Mouse (Mus musculus) hindbrain, postnatal 0 days (tissue): ENCODE measurements around the gene Mocs1. TPM values are rescaled to one million over a fixed set of nuclear protein-coding genes. Genes with fewer than 3 reads are reported as not detected.

Experiments used
- ATAC-seq: fragments of 200-750 bp; cut with Nextera tagmentation; 2 replicates; pipeline ENCODE4 v1.8.0; 2017; ENCODE audit warnings: mild to moderate bottlenecking, moderate TSS enrichment, moderate library complexity
- DNase-seq: peaks from one replicate; pipeline ENCODE4 v3.0.0-alpha.2; 2015; ENCODE audit warnings: low spot score
- H3K27ac ChIP-seq: fragments of 300-500 bp; sonication (generic); 2 replicates; pipeline ENCODE4 v1.5.1; 2014; ENCODE audit warnings: mild to moderate bottlenecking
- H3K27me3 ChIP-seq: fragments of 300-500 bp; sonication (generic); 2 replicates; pipeline ENCODE4 v1.6.1; 2014; ENCODE audit warnings: low read length, mixed read lengths; ENCODE audit not compliant: insufficient read depth
- H3K36me3 ChIP-seq: fragments of 300-500 bp; sonication (generic); 2 replicates; pipeline ENCODE4 v1.6.1; 2014; ENCODE audit warnings: low read length, mixed read lengths; ENCODE audit not compliant: insufficient read depth
- H3K4me1 ChIP-seq: fragments of 300-500 bp; sonication (generic); 2 replicates; pipeline ENCODE4 v1.6.1; 2014; ENCODE audit warnings: antibody characterized with exemption, low read length, mixed read lengths; ENCODE audit not compliant: insufficient read depth
- H3K4me2 ChIP-seq: fragments of 300-500 bp; sonication (generic); 2 replicates; pipeline ENCODE4 v1.6.1; 2014; ENCODE audit warnings: low read depth, mild to moderate bottlenecking, low read length, moderate library complexity, mixed read lengths
- H3K4me3 ChIP-seq: fragments of 300-500 bp; sonication (generic); 2 replicates; pipeline ENCODE4 v1.5.1; 2014; ENCODE audit warnings: low read length
- H3K9ac ChIP-seq: fragments of 300-500 bp; sonication (generic); replicated peaks from 2 replicates; pipeline ENCODE4 v1.6.1; 2014; ENCODE audit warnings: mild to moderate bottlenecking, low read length, moderate library complexity, mixed read lengths
- H3K9me3 ChIP-seq: fragments of 300-500 bp; sonication (generic); 2 replicates; pipeline ENCODE4 v1.6.1; 2016; ENCODE audit warnings: low read length, mixed read lengths
- CTCF ChIP-seq: IDR thresholded peaks from 2 replicates; pipeline ENCODE4 v1.5.1; 2016; ENCODE audit warnings: antibody characterized with exemption, control low read depth, low read depth
- WGBS: fragments of 180-500 bp; shearing (Covaris S2); extraction: QIAGEN DNeasy Blood & Tissue Kit; methylation state at CpG from one replicate; pipeline ENCODE4 v1.1.7; 2014; 5-methylcytosine and 5-hydroxymethylcytosine counted together
- polyA plus RNA-seq: library from polyadenylated mRNA; unstranded; fragments of >200 nt; fragmentation: Nextera tagmentation; extraction: Ambion mirVana; gene quantifications from 2 replicates; pipeline ENCODE4 v1.2.1, GENCODE M21; 2015
- total RNA-seq: library from RNA; depleted of rRNA; stranded (reverse); fragments of >200 nt; gene quantifications from 2 replicates; pipeline ENCODE4 v1.2.3, GENCODE M21; 2014

Mocs1 gene
- total and polyA plus RNA-seq, 2 experiments from 2014 or later, result 4.7 to 13.6 TPM

DNA sequence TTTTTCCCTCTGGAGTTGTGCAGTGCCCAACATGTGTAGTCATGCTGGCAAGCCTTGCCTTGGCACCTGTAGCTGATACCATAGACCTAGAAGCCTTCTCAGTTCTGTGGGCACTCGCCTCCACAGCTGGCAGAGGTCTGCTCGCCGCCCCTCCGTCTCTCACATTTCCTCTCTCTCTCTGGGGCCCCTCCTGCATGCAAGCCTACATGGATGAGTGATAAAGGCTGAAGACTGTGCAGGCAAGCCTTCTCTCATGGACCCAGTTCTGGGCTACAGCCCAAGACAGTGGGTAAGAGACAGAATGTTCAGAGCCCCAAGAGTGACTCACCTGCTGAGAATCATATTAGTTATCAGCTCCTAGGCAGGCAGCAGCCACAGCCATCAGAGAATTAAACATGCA is 45.9 kb downstream of the Mocs1 start:
- TF ChIP-seq CTCF, result no peak
- DNase-seq, result no peak
- no peaks in the 10 kb centered on the region for H3K9me3 ChIP-seq
- no peak overlapping the region for H3K4me3 ChIP-seq
- H3K4me2 ChIP-seq, result no peak overlapping the region
- no peaks in the 10 kb centered on the region for H3K4me1 ChIP-seq
- no peak overlapping the region for H3K27ac ChIP-seq
- 95% methylated on average over 4 of the region's 4 CpGs for WGBS
- no peak for ATAC-seq
- no peaks in the 10 kb centered on the region for H3K36me3 ChIP-seq
- no peak overlapping the region for H3K9ac ChIP-seq
- H3K27me3 ChIP-seq, result no peaks in the 10 kb centered on the region

GRCm38 (mm10) chr17:49475174-49475573 is 47.0 kb downstream of the Mocs1 start:
- no peak for TF ChIP-seq CTCF
- H3K27me3 ChIP-seq, result no peaks in the 10 kb centered on the region
- DNase-seq (no peak), ATAC-seq (no peak)
- H3K36me3 ChIP-seq, result no peaks in the 10 kb centered on the region
- WGBS, result 88% methylated on average over 1 of the region's 1 CpGs
- no peak overlapping the region for H3K4me2 ChIP-seq
- no peaks in the 10 kb centered on the region for H3K9me3 ChIP-seq
- H3K4me1 ChIP-seq, result no peaks in the 10 kb centered on the region
- H3K9ac ChIP-seq, result no peak overlapping the region
- H3K27ac ChIP-seq, result no peak overlapping the region
- no peak overlapping the region for H3K4me3 ChIP-seq

GRCm38 (mm10) chr17:49477370-49477769 is 49.2 kb downstream of the Mocs1 start:
- no peak overlapping the region for H3K4me3 ChIP-seq
- H3K36me3 ChIP-seq, result no peaks in the 10 kb centered on the region
- no peak overlapping the region for H3K27ac ChIP-seq
- H3K4me1 ChIP-seq, result no peaks in the 10 kb centered on the region
- H3K9ac ChIP-seq, result no peak overlapping the region
- H3K27me3 ChIP-seq, result no peaks in the 10 kb centered on the region
- DNase-seq (no peak), ATAC-seq (no peak)
- H3K9me3 ChIP-seq, result no peaks in the 10 kb centered on the region
- 75% methylated on average over 4 of the region's 4 CpGs for WGBS
- no peak overlapping the region for H3K4me2 ChIP-seq
- TF ChIP-seq CTCF, result no peak

GRCm38 (mm10) chr17:49481876-49482275 is 53.7 kb downstream of the Mocs1 start:
- no peak overlapping the region for H3K27ac ChIP-seq
- no peak for TF ChIP-seq CTCF
- no peaks in the 10 kb centered on the region for H3K9me3 ChIP-seq
- WGBS, result 82% methylated on average over 3 of the region's 3 CpGs
- DNase-seq (no peak), ATAC-seq (no peak)
- no peak overlapping the region for H3K4me3 ChIP-seq
- no peaks in the 10 kb centered on the region for H3K36me3 ChIP-seq
- H3K27me3 ChIP-seq, result no peaks in the 10 kb centered on the region
- no peak overlapping the region for H3K4me2 ChIP-seq
- H3K9ac ChIP-seq, result no peak overlapping the region
- H3K4me1 ChIP-seq, result no peaks in the 10 kb centered on the region

- Histone ChIP-seq H3K9me3 (no peaks in the 10 kb centered on the region), H3K4me1 (no peaks in the 10 kb centered on the region), H3K4me3 (no peak overlapping the region), H3K27me3 (no peaks in the 10 kb centered on the region), H3K4me2 (no peak overlapping the region), H3K9ac (no peak overlapping the region), H3K36me3 (no peaks in the 10 kb centered on the region), H3K27ac (no peak overlapping the region)
- TF ChIP-seq CTCF, result no peak
- no peak for DNase-seq
- 78% methylated on average over 3 of the region's 3 CpGs for WGBS
- no peak for ATAC-seq
These were observed 56.3 kb downstream of the Mocs1 start for GRCm38 (mm10) chr17:49484435-49484834.

DNA sequence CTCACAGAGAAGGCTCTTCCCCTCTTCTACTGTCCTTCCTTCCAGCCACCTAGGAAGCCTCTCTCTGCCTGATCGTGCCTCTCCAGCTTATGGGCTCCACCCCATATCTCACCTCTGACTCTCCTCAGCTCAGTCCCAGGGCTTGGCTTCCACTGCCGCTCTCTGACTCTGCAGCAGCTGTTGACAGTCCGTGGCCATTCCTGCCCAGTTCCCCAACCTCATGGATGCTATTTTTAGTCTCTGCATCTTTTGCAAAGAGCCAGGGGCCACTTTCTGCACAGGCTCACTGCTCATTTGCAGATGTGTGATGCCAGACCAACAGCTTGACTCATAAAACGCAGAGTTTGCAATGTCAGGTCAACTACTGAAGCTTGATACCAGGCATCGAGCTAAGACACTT is 60.9 kb downstream of the Mocs1 start:
- no peak overlapping the region for H3K4me3 ChIP-seq
- H3K9ac ChIP-seq, result no peak overlapping the region
- no peaks in the 10 kb centered on the region for H3K4me1 ChIP-seq
- DNase-seq, result no peak
- WGBS, result 59% methylated on average over 5 of the region's 5 CpGs
- no peak overlapping the region for H3K4me2 ChIP-seq
- H3K36me3 ChIP-seq, result no peaks in the 10 kb centered on the region
- no peak overlapping the region for H3K27ac ChIP-seq
- TF ChIP-seq CTCF, result no peak
- ATAC-seq, result no peak
- H3K27me3 ChIP-seq, result no peaks in the 10 kb centered on the region
- H3K9me3 ChIP-seq, result no peaks in the 10 kb centered on the region

GRCm38 (mm10) chr17:49493276-49493675 is 65.1 kb downstream of the Mocs1 start:
- H3K9ac ChIP-seq, result no peak overlapping the region
- no peak overlapping the region for H3K4me2 ChIP-seq
- TF ChIP-seq CTCF, result peak; percentile 22; the same call in 1 of the 2 replicates
- 94% methylated on average over 4 of the region's 4 CpGs for WGBS
- no peaks in the 10 kb centered on the region for H3K4me1 ChIP-seq
- no peaks in the 10 kb centered on the region for H3K36me3 ChIP-seq
- H3K27me3 ChIP-seq, result no peaks in the 10 kb centered on the region
- no peak overlapping the region for H3K4me3 ChIP-seq
- ATAC-seq (no peak), DNase-seq (no peak)
- no peaks in the 10 kb centered on the region for H3K9me3 ChIP-seq
- H3K27ac ChIP-seq, result no peak overlapping the region

DNA sequence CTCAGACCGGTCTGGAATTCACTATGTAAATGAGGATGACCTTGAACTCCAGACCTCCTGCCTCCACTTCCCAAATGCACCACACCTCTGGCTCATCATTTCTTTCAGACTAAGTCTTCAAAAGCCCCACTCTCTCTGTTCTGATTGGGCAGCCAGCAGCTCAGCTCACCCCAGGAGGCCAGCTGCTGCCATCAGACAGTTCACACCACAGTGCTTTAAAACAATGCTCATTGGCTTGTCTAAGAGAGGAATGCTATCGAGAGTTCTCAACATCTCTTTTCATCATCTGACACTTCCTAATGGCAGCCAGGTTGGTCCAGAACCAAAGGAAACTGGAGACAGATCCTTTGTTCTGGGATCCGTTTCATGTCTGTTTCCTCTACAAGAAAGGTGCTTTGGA is 70.0 kb downstream of the Mocs1 start:
- H3K36me3 ChIP-seq, result no peaks in the 10 kb centered on the region
- no peak for TF ChIP-seq CTCF
- no peaks in the 10 kb centered on the region for H3K4me1 ChIP-seq
- no peak overlapping the region for H3K9ac ChIP-seq
- no peak overlapping the region for H3K4me3 ChIP-seq
- H3K9me3 ChIP-seq, result no peaks in the 10 kb centered on the region
- ATAC-seq (no peak), DNase-seq (no peak)
- no peak overlapping the region for H3K4me2 ChIP-seq
- WGBS, result 45% methylated on average over 3 of the region's 3 CpGs
- H3K27me3 ChIP-seq, result no peaks in the 10 kb centered on the region
- H3K27ac ChIP-seq, result no peak overlapping the region
